Mouse (Mus musculus) layer of hippocampus, adult 9-10 months (tissue): ENCODE results near the gene Vmn2r8.
"Not testable (repeated sequence)": the region's sequence is repeated elsewhere in the genome, so short reads cannot be mapped to it uniquely, and the experiment has no call there.

ENCODE experiments used
- DNase-seq: peaks from one replicate; pipeline ENCODE4 v3.0.0; 2022; ENCODE audit warnings: low spot score

Vmn2r8 gene

DNA sequence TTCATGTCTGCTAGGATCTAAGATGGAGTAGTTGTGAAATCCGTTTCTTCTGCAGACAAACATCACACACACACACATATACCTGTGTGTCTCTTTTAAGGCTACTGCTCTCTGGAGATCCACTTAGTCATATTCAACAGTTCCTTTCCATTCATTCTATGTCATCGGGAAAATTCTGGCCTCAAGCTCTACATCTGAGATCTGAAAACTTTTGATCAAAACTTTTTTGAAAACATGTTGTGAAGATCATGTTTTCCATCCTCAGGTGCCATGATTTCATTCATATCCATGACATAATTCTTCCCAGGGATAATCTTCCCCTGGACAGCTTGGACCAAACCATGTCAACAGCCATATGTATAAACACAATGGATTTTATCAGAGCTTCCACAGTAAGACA is at the start of gene Vmn2r8:
Gene Vmn2r8, minus strand, starts transcription at position 101 of the 400 bp plus-strand sequence.
- not testable (repeated sequence) for DNase-seq

DNA sequence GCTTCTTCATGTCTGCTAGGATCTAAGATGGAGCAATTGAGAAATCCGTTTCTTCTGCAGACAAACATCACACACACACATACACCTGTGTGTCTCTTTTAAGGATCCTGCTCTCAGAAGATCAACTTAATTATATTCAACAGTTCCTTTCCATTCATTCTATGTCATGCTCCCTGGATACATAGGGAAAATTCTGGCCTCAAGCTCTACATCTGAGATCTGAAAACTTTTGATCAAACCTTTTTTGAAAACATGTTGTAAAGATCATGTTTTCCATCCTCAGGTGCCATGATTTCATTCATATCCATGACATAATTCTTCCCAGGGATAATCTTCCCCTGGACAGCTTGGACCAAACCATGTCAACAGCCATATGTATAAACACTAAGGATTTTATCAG is 43.9 kb upstream of the Vmn2r8 start, which contains the start of gene Vmn2r9:
Gene Vmn2r9, minus strand, starts transcription at position 101 of the 400 bp plus-strand sequence.
- DNase-seq = not testable (repeated sequence)

DNA sequence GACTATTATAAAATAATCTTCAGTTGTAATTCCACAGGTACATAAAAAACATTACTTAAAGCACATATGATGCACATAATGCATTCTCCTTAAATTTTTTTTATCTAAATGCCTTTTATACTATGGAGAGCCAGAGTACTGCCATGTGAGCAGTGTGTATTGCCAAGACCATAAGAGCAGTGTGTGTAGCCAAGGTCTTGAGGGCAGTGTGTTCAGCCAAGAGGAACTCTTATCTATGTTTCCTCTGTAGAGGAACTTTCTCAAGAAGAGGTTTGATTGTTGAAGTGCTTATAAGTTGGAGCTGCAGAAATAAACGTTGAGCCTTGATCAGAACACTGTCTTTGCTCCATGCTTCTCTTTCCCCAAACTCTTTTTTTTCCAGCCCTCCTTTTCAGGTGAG is 40.8 kb upstream of the Vmn2r8 start:
- no peak for DNase-seq

DNA sequence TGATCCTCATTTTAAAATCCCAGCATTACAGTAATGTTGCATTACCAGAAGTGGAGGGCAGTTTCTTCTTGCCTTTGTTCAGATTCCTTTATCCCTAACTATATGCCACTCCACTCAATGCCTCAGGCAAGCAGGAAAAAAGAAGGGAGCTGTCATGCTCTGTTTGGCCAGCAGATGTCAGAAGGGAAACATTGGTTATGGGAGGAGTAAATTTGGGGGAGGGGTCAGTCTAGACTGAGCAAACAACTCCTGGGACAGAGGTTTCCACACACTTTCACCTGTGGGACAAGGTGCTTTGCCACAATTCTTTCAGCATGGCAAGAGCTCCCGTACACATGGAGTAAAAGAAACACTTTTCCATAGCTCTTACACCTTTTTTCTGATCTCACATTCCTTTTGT is 27.5 kb upstream of the Vmn2r8 start:
- DNase-seq = no peak

- DNase-seq = no peak
Measured at GRCm38 (mm10) chr5:108823276-108823675, 14.6 kb upstream of the Vmn2r8 start.

- no peak for DNase-seq
Measured at GRCm38 (mm10) chr5:108803646-108804045, 5.0 kb downstream of the Vmn2r8 start.

GRCm38 (mm10) chr5:108795263-108795662 is 13.4 kb downstream of the Vmn2r8 start, which contains the start of gene Tmed11:
Gene Tmed11, minus strand, starts transcription at chr5:108795363.
- DNase-seq = not testable (repeated sequence)

- not testable (repeated sequence) for DNase-seq
Measured at GRCm38 (mm10) chr5:108790385-108790784, 18.3 kb downstream of the Vmn2r8 start.

DNA sequence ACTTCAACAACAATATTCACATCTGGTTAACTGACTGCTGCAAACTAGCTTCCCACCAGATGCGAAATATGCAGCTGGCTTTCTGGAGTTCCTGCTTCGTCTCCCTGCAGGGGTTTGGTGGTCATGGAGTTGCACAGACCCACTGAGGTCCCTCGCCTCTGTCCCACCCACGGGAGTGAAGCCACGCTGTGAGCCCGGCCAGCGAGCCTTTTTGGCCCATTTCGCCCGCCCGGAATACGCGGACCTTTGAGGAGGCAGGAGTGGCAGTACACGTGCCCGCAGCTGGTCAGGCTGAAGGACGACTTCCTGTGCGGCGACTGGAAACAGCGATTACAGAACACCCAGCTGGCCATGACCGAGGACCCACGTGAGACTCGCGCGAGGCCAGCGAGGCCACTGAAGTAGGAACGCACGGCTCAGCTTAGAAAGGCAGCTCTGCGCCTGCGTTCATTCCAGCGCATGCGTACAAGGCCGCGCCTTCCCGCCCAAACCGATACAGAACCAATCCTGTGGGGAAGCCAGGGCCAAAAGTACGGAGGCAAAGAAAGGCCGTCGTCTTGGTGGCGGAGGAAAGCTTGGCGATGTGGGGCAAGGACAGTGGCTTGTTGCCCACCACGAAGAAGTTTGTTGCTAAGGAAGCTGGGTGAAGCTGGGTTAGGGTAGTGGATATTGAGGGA is 33.9 kb downstream of the Vmn2r8 start, which contains the start of gene Rnf212:
Gene Rnf212, minus strand, starts transcription at position 353 of the 677 bp plus-strand sequence.
- DNase-seq = no peak

DNA sequence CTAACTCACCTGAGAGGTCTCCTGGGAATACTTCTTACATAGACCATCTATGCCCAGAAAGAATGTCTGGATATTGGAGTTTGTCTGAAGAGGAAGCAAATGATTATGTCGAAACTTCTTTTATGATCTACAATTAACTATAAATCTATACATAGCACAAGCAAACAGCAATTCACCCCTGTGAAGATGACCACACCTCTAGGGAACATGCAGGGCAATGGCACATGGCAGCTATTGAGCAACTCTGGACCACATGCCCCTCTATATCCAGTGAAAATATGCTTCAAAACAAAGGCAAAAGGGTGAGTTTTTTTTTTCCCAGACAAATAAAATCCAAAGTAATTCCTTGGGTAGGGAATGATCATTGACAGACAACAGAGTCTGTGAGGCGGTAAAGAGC is 48.6 kb downstream of the Vmn2r8 start:
- no peak for DNase-seq

GRCm38 (mm10) chr5:108758396-108758795 is 50.3 kb downstream of the Vmn2r8 start:
- peak; percentile 24 for DNase-seq

- not testable (repeated sequence) for DNase-seq
Measured at GRCm38 (mm10) chr5:108751258-108751657, 57.4 kb downstream of the Vmn2r8 start.

- no peak for DNase-seq
Measured at GRCm38 (mm10) chr5:108750328-108751210, 58.1 kb downstream of the Vmn2r8 start.

DNA sequence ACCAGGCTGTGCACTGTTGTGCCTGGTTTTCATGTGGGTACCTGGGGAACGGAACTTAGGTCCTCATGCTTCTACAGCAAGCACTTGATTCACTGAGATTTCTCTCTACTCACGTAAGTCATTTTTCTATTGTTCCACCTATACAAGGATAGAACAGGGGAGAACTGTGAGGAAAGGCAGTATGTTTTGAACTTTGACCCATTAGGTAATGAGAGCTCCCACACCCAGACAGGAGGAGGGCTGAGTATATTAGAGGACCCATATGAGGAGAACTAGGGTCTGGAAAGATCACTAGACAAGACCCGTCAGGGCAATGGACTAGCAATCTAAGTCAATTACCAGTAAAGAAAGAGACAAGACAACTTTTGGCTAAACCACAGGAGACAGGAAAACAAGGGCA is 64.0 kb downstream of the Vmn2r8 start:
- no peak for DNase-seq

GRCm38 (mm10) chr5:108743856-108744255 is 64.8 kb downstream of the Vmn2r8 start:
- no peak for DNase-seq

GRCm38 (mm10) chr5:108742596-108742995 is 66.1 kb downstream of the Vmn2r8 start:
- no peak for DNase-seq

- no peak for DNase-seq
Measured at GRCm38 (mm10) chr5:108741844-108742243, 66.8 kb downstream of the Vmn2r8 start.
